Mouse (Mus musculus) ES-E14 (cell line): ENCODE results near the gene Fkbp5.

Experiments used
- CHD2 ChIP-seq: IDR thresholded peaks from 2 replicates; pipeline ENCODE4 v1.6.1; 2014; ENCODE audit warnings: mild to moderate bottlenecking, low read depth, low read length, inconsistent platforms
- HCFC1 ChIP-seq: IDR thresholded peaks from 2 replicates; pipeline ENCODE4 v1.6.1; 2012; ENCODE audit warnings: low read length, inconsistent platforms, borderline replicate concordance; ENCODE audit not compliant: insufficient read depth
- ZC3H11A ChIP-seq: IDR thresholded peaks from 2 replicates; pipeline ENCODE4 v1.6.1; 2012; ENCODE audit warnings: low read depth, mild to moderate bottlenecking, inconsistent platforms, low read length, borderline replicate concordance
- ZNF384 ChIP-seq: IDR thresholded peaks from 2 replicates; pipeline ENCODE4 v1.6.1; 2012; ENCODE audit warnings: low read depth, low read length, inconsistent platforms

DNA sequence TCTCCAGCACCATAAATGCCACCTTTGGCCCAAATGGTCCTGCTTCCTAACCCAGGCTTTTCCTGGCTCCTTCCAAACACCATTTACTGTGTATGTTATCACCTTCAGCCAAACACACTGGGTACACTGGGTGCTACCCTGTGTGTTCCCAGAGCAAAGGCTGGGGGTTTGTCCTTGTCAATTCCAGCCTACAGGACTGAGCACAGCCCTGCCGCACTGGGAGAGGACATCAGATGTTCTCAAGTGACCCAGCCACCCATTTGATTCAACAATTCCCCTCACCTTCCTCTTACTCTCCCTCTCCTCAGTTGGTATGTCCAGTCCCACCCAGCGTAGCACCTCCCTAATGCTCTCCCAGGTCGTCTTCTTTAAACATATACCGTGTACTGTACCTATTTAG lies 3.2 kb upstream of the Fkbp5 start:
- TF ChIP-seq ZNF384 (no peak), CHD2 (no peak), HCFC1 (no peak), ZC3H11A (no peak)
